Mouse (Mus musculus) forebrain, embryonic 11.5 days (tissue): ENCODE data around the gene Oser1. TPM values are rescaled to one million over a fixed set of nuclear protein-coding genes. Genes with fewer than 3 reads are reported as not detected.
"Not testable (repeated sequence)": the region's sequence is repeated elsewhere in the genome, so short reads cannot be mapped to it uniquely, and the experiment has no call there.

ENCODE experiments used
- ATAC-seq: fragments of 200-750 bp; cut with Nextera tagmentation; replicated peaks from 2 replicates; pipeline ENCODE4 v1.8.0; 2017; ENCODE audit warnings: moderate TSS enrichment; ENCODE audit not compliant: low FRiP score
- DNase-seq: peaks from one replicate; pipeline ENCODE4 v3.0.0-alpha.2; 2017; ENCODE audit warnings: low spot score
- H3K27ac ChIP-seq: fragments of 300-500 bp; sonication (generic); 2 replicates; pipeline ENCODE4 v1.5.1; 2014; ENCODE audit warnings: low read depth, low read length
- H3K27me3 ChIP-seq: fragments of 300-500 bp; sonication (generic); 2 replicates; pipeline ENCODE4 v1.6.1; 2014; ENCODE audit warnings: mild to moderate bottlenecking, low read length, mixed read lengths; ENCODE audit not compliant: control insufficient read depth, insufficient read depth
- H3K36me3 ChIP-seq: fragments of 300-500 bp; sonication (generic); 2 replicates; pipeline ENCODE4 v1.6.1; 2014; ENCODE audit warnings: mild to moderate bottlenecking, low read length, moderate library complexity, mixed read lengths; ENCODE audit not compliant: control insufficient read depth, insufficient read depth
- H3K4me1 ChIP-seq: fragments of 300-500 bp; sonication (generic); replicated peaks from 2 replicates; pipeline ENCODE4 v1.6.1; 2014; ENCODE audit warnings: low read length, mixed read lengths; ENCODE audit not compliant: control insufficient read depth, insufficient read depth
- H3K4me2 ChIP-seq: fragments of 300-500 bp; sonication (generic); 2 replicates; pipeline ENCODE4 v1.6.1; 2014; ENCODE audit warnings: low read depth, mild to moderate bottlenecking, low read length, moderate library complexity, mixed read lengths; ENCODE audit not compliant: severe bottlenecking
- H3K4me3 ChIP-seq: fragments of 300-500 bp; sonication (generic); 2 replicates; pipeline ENCODE4 v1.5.1; 2014; ENCODE audit warnings: low read depth, low read length
- H3K9ac ChIP-seq: fragments of 300-500 bp; sonication (generic); 2 replicates; pipeline ENCODE4 v1.6.1; 2014; ENCODE audit warnings: low read length
- H3K9me3 ChIP-seq: fragments of 300-500 bp; sonication (generic); 2 replicates; pipeline ENCODE4 v1.6.1; 2016; ENCODE audit warnings: low read length, mixed read lengths; ENCODE audit not compliant: control insufficient read depth
- WGBS: fragments of 180-500 bp; shearing (Covaris S2); extraction: QIAGEN DNeasy Blood & Tissue Kit; methylation state at CpG from one replicate; pipeline ENCODE4 v1.1.7; 2014; 5-methylcytosine and 5-hydroxymethylcytosine counted together
- polyA plus RNA-seq: library from polyadenylated mRNA; unstranded; fragments of >200 nt; fragmentation: Nextera tagmentation; extraction: Ambion mirVana; gene quantifications from 2 replicates; pipeline ENCODE4 v1.2.1, GENCODE M21; 2014

Oser1 gene
- polyA plus RNA-seq, 1 experiment from 2014 or later = 85.5 TPM

DNA sequence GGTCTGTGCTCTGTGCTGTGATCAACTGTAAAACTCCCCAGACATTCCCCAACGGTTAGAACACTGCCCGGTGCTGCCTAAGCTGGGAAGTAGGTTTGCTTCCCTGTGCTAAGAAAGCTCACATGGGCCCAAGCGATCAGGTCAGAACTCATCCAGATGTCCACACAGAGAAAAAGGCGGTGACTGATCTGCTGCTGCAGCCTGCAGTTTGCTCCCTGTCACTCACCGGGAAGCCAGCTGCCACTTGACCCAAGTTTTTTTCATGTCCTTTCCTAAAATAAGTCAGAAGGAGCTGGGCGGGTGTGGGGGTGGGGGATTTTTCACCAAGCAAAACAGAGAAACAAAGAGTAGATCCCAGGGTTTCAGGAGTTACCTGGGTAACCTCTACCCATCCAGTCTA is 40.1 kb upstream of the Oser1 start:
- ATAC-seq (no peak), DNase-seq (no peak)
- Histone ChIP-seq H3K9me3 (no peaks in the 10 kb centered on the region), H3K4me1 (no peaks in the 10 kb centered on the region), H3K36me3 (peaks cover 2% of the 10 kb centered on the region; the same call in 1 of the 2 replicates), H3K4me2 (no peak overlapping the region), H3K27me3 (no peaks in the 10 kb centered on the region), H3K27ac (no peak overlapping the region), H3K4me3 (no peak overlapping the region), H3K9ac (no peak overlapping the region)
- WGBS = 81% methylated on average over 6 of the region's 6 CpGs

DNA sequence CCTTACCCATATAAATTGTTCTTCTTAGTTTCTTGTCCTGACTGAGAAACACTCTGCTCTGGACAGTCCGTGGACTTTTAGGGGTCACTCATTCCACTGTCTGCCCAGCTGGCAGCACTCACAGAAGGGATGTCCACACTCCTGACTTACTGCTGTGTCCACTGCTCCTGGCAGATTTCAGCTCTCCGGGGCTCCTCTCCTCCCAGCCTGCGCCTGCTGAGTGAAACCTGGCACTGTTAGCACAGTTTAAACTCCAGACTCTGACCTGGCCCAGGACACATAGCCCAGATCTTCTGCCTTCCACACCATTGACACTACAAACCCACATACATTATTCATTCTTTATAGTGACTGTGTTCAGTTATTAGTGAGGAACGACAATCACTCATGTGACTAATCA is 39.5 kb upstream of the Oser1 start:
- WGBS = 85% methylated on average over 4 of the region's 4 CpGs
- ATAC-seq = no peak
- Histone ChIP-seq H3K9me3 (no peaks in the 10 kb centered on the region), H3K4me3 (no peak overlapping the region), H3K4me1 (no peaks in the 10 kb centered on the region), H3K27me3 (no peaks in the 10 kb centered on the region), H3K9ac (no peak overlapping the region), H3K4me2 (no peak overlapping the region), H3K27ac (no peak overlapping the region), H3K36me3 (0 out of 2 replicates have a peak, but pooled peaks cover under 1% of the 10 kb centered on the region)
- DNase-seq = no peak

DNA sequence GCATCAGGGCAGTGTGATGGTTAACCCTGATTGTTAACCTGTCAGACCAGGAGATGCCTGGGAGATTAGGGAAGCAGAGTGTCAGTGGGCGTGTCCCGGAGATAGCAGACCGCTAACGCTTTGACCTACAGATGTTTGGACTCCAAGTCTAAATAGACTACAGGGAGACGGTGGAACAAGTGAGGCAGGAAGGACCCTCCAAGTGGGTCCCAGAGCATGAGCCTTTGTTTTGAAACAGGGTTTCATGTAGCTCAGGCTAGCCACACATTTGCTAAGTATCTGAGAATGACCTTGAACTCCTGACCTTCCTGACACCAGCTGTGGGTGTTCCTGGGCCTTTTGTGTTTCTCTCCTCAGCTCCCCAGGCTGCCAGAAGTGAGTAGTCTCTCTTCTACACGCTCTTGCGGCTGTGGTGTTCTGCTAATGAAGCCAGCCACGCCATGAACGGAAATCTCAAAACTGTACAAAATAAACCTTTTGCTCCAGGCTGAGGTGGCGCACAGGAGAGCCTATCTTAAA is 38.8 kb upstream of the Oser1 start:
- Histone ChIP-seq H3K9me3 (no peaks in the 10 kb centered on the region), H3K4me1 (no peaks in the 10 kb centered on the region), H3K9ac (no peak overlapping the region), H3K27ac (no peak overlapping the region), H3K4me2 (no peak overlapping the region), H3K27me3 (peaks cover 2% of the 10 kb centered on the region; the same call in 1 of the 2 replicates), H3K4me3 (no peak overlapping the region), H3K36me3 (no peaks in the 10 kb centered on the region)
- WGBS = 74% methylated on average over 10 of the region's 10 CpGs
- no peak for ATAC-seq
- DNase-seq = no peak

DNA sequence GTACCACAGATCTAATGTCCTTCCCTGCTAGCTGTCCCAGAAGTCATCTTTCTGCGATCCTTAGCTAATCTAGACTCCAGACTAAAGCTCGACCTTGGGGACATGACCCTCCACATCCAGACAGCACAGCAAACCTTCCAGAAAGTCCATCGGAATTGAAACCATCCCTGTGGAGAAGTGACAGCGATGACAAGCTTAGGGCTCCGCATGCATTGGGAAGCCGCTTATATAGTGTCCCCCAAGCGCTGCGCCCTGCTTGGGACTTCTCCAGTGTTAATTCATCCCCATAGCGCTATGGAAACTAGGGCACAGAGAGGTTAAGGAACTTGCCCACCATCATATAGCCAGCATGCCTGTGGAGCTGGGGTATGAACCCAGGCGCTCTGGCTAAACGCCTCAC is 38.3 kb upstream of the Oser1 start:
- no peak overlapping the region for H3K9ac ChIP-seq
- WGBS = 82% methylated on average over 11 of the region's 11 CpGs
- H3K27ac ChIP-seq = no peak overlapping the region
- H3K27me3 ChIP-seq = peaks cover 2% of the 10 kb centered on the region
- no peaks in the 10 kb centered on the region for H3K9me3 ChIP-seq
- no peak overlapping the region for H3K4me2 ChIP-seq
- no peak overlapping the region for H3K4me3 ChIP-seq
- H3K36me3 ChIP-seq = no peaks in the 10 kb centered on the region
- DNase-seq (no peak), ATAC-seq (no peak)
- no peaks in the 10 kb centered on the region for H3K4me1 ChIP-seq

DNA sequence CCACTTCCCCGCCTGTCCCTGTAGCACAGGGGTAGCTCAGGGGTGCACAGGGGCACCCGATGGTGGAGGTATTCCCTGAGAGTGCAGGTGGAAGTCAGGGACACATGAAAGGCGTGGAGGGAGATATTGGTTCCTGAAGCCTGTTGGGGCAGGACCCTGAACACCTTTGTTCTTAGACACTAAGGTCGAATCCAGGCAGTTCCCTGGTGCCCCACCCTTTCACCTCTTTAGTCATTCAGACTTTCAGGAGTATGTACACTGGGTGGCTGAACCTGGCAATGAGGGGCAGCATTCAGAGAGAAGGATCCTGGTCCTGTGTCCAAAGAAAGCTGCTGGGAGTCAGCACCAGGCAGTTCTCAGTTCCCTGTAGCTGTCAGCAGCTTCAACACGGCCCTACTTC is 37.9 kb upstream of the Oser1 start:
- WGBS = 88% methylated on average over 5 of the region's 5 CpGs
- no peaks in the 10 kb centered on the region for H3K4me1 ChIP-seq
- H3K36me3 ChIP-seq = no peaks in the 10 kb centered on the region
- H3K4me3 ChIP-seq = no peak overlapping the region
- no peak overlapping the region for H3K9ac ChIP-seq
- H3K27me3 ChIP-seq = peaks cover 2% of the 10 kb centered on the region
- H3K4me2 ChIP-seq = no peak overlapping the region
- ATAC-seq (no peak), DNase-seq (no peak)
- H3K9me3 ChIP-seq = no peaks in the 10 kb centered on the region
- no peak overlapping the region for H3K27ac ChIP-seq

DNA sequence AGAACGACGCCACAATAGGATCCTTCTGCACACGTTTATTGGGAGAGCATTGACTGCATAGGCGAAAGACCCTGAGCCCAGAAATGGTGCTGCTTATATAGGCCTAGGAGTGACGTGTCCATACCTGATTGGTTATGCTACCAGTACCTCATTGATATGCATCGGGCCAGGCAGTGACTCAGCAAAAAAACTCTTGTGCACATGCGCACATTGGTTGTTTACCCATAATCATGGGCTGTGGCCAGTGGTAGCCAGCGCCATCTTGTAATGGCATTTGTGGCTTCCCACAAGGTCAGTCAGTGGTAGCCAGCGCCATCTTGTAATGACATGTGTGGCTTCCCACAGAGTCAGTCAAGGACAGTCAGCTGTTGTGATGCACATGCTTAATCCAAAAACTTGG is 36.8 kb upstream of the Oser1 start:
- not testable (repeated sequence) for H3K9ac ChIP-seq, H3K4me1 ChIP-seq, H3K27ac ChIP-seq, H3K36me3 ChIP-seq, H3K9me3 ChIP-seq, ATAC-seq, H3K4me3 ChIP-seq, H3K4me2 ChIP-seq, H3K27me3 ChIP-seq, DNase-seq
- 90% methylated on average over 9 of the region's 9 CpGs for WGBS

DNA sequence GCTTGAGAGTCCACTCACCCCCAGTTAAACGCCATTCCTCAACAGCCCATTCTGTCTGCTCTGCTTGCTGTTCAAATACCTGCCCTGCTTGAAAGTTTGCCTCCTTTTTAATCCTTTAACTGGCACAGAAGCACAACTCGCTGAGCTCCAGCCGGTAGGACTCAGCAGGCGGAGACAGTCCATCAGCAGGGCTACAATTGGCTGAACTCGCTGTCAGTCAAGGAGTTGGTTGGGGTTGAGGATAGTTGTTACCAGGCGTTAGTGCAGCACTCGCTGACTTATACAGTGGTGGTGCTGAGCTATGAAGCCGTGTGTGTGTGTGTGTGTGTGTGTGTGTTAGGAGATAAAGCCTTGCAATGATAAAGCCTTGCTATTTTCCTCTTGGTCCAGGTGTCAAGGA is 36.1 kb upstream of the Oser1 start:
- Histone ChIP-seq H3K36me3 (no peaks in the 10 kb centered on the region), H3K4me3 (no peak overlapping the region), H3K27me3 (peaks cover 2% of the 10 kb centered on the region), H3K9ac (no peak overlapping the region), H3K4me2 (no peak overlapping the region), H3K4me1 (no peaks in the 10 kb centered on the region), H3K27ac (no peak overlapping the region), H3K9me3 (no peaks in the 10 kb centered on the region)
- WGBS = 87% methylated on average over 8 of the region's 8 CpGs
- ATAC-seq = no peak
- no peak for DNase-seq

DNA sequence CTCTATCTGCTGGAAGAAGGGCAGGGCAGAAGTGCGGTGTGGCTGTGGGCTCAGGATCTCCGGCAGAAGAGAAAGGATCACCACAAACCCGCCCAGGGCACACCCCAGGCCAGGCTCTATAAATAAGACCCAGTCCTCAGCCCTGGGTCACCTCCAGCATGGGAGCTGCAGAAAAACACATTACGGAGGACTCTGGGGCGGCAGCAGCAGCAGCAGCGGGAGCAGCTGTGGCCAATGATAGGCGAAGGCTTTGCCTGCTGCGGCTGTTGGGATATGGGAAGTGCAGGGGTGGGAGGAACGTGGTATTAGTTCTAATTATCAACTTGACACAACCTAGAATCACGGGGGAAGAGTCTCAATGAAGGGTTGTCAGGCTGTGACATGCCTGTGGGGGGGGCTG is 34.9 kb upstream of the Oser1 start:
- Histone ChIP-seq H3K27me3 (peaks cover 2% of the 10 kb centered on the region), H3K4me3 (no peak overlapping the region), H3K4me2 (no peak overlapping the region), H3K27ac (no peak overlapping the region), H3K9me3 (no peaks in the 10 kb centered on the region), H3K36me3 (no peaks in the 10 kb centered on the region), H3K4me1 (no peaks in the 10 kb centered on the region), H3K9ac (no peak overlapping the region)
- WGBS = 48% methylated on average over 10 of the region's 10 CpGs
- DNase-seq = no peak
- no peak for ATAC-seq

DNA sequence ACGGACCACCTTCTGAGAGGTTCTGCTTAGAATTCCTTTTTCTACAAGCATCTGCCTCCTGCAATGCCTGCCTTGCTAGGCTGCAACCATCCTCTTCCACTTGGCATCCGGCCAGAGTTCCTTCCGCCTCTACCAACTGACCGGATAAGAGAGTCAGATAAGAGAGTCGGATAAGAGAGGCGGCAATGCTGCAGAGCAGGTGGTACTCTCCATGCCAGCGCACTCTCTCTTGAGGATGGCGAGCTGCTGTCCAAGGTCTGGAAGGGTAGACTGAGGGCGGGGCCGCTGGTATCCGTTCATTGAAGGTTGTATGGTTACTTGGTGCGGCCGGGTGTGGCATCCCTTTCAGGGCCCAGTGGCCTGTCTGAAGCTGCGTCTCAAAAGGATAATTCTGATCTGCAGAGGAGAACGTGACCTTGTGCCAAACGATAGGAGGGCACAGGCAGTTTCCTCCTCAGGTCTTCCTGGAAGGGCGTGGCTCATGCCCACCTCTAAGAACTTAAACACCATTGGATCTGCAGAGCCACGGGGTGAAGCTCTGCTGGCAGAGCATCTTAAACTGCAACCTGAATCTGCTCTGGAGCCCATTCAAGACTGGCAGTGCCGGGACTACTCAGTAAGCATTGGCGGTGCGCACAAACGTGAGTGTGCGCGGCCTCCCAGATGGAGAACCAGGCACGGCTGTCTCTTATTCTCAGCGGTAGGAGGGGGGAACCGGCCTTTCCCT is 34.2 kb upstream of the Oser1 start:
- Histone ChIP-seq H3K36me3 (no peaks in the 10 kb centered on the region), H3K9me3 (no peaks in the 10 kb centered on the region), H3K4me1 (no peaks in the 10 kb centered on the region), H3K27ac (no peak overlapping the region), H3K4me3 (no peak overlapping the region), H3K9ac (no peak overlapping the region), H3K27me3 (peaks cover 2% of the 10 kb centered on the region), H3K4me2 (no peak overlapping the region)
- no peak for ATAC-seq
- DNase-seq = no peak
- 55% methylated on average over 27 of the region's 27 CpGs for WGBS
